Mouse (Mus musculus): ENCODE results near the gene Rnf13. TPM values are rescaled to one million over a fixed set of nuclear protein-coding genes. Genes with fewer than 3 reads are reported as not detected.

The Rnf13 gene
- polyA plus RNA-seq (2015; fragmentation: Illumina TruSeq; extraction: RNeasy Lipid Tissue Mini Kit (QIAGEN cat#74804); ENCODE audit: insufficient read depth, low read depth, low replicate concordance): 12.5 TPM

DNA sequence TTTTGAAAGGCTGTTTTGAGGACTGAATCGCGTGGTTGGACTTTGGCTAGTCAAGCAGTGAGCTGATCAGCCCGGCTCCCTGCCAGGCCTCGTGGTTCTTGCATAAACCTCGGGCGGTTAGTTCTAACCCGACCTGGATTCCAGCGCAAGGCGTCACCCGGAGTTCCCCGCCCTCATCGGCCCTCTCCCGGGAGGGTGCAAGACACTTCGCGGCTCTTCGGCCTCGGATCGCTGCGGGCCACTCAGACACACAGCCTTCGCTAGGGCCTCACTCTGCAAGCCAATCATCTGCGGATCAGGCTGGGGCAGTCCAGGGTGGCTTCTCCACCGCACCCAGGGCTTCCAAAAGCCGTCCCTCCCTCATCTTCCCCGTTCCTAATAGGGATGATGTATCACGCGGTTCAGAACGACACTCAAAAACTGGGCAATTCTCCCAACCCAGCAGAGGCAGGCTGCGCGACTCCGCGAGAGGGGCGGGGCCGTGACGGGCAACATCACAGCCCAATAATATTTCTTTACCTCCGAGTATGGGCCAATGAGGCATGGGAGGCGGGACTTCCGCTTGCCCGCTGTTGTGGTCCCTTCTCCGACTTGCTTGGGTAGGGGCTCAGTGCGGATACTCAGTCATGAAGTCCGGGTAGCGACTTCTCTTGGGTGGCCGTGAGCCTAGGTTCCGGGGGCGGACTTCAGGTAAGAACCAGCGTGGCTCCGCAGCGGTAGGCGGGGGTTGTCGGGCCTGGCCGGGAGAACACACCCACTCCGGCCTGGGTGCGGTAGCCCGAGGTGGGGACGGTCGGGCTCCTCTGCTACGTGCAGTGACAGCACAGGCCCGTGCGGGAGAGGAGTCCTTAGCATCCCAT, at the start of gene Rnf13:
Gene Rnf13 (plus strand): TSS at position 552 of the 860 bp plus-strand sequence.

GRCm38 (mm10) chr3:57692719-57693118, 43.1 kb upstream of the Rnf13 start, which contains the start of gene Ankub1:
Gene Ankub1 (minus strand): TSS chr3:57692799.

DNA sequence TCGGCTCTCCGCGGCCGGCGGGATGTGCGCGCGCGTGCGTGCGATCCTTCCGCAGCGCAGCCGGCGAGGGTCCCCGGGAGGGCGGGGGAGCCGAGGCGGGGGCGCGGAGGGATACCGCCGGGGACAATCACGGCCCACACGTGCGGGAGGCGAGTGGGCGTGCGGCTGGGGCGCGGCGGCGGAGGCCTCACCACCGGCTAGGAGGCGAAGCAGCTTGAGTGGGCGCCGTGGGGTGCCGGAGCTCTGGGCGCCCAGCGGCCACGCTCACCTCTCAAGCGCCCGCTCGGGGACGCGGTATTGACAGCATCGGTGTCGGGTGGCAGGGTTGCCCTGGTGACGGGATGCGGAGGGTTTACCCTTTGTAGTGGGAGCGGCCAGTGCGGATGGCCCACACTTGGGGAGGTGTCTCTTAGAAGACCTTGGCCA, 111.9 kb downstream of the Rnf13 start, which contains the start of gene Pfn2:
Gene Pfn2 (minus strand): TSS at position 320 of the 426 bp plus-strand sequence.

Other genes with a start within 250 kb of the Rnf13 start
- 7.3 TPM for gene Wwtr1, start 160.2 kb upstream of the Rnf13 start, polyA plus RNA-seq (2015; fragmentation: Illumina TruSeq; extraction: RNeasy Lipid Tissue Mini Kit (QIAGEN cat#74804); ENCODE audit: insufficient read depth, low read depth, low replicate concordance)
- gene Commd2, start 84.3 kb upstream of the Rnf13 start, polyA plus RNA-seq (2015; fragmentation: Illumina TruSeq; extraction: RNeasy Lipid Tissue Mini Kit (QIAGEN cat#74804); ENCODE audit: insufficient read depth, low read depth, low replicate concordance): 11.6 TPM
- gene Ankub1, start 43.3 kb upstream of the Rnf13 start, polyA plus RNA-seq (2015; fragmentation: Illumina TruSeq; extraction: RNeasy Lipid Tissue Mini Kit (QIAGEN cat#74804); ENCODE audit: insufficient read depth, low read depth, low replicate concordance): not detected
- 4.2 TPM for gene Pfn2, start 112.0 kb downstream of the Rnf13 start, polyA plus RNA-seq (2015; fragmentation: Illumina TruSeq; extraction: RNeasy Lipid Tissue Mini Kit (QIAGEN cat#74804); ENCODE audit: insufficient read depth, low read depth, low replicate concordance)